Mouse (Mus musculus): Measurements from ENCODE around the gene Tmub2.
"Not testable (repeated sequence)": the region's sequence is repeated elsewhere in the genome, so short reads cannot be mapped to it uniquely, and the experiment has no call there.

Tmub2 gene

GRCm38 (mm10) chr11:102279595-102279994 is 5.1 kb upstream of the Tmub2 start:
- no peak for DNase-seq

GRCm38 (mm10) chr11:102280267-102280666 is 4.5 kb upstream of the Tmub2 start:
- DNase-seq: not testable (repeated sequence)

GRCm38 (mm10) chr11:102283922-102284321 is 809 bp upstream of the Tmub2 start:
- no peak for DNase-seq

GRCm38 (mm10) chr11:102285095-102285834 is 534 bp downstream of the Tmub2 start:
- DNase-seq: no peak

- DNase-seq: no peak
Observed at GRCm38 (mm10) chr11:102287485-102287884, 2.8 kb downstream of the Tmub2 start.

GRCm38 (mm10) chr11:102288027-102288804 is 3.5 kb downstream of the Tmub2 start:
- no peak for DNase-seq

- DNase-seq: no peak
Observed at GRCm38 (mm10) chr11:102288913-102289312, 4.2 kb downstream of the Tmub2 start.

- DNase-seq: no peak
Observed at GRCm38 (mm10) chr11:102289511-102290100, 4.9 kb downstream of the Tmub2 start.

GRCm38 (mm10) chr11:102290141-102290540 is 5.4 kb downstream of the Tmub2 start:
- DNase-seq: no peak

GRCm38 (mm10) chr11:102291051-102291535 is 6.4 kb downstream of the Tmub2 start:
- DNase-seq: no peak

GRCm38 (mm10) chr11:102293971-102294370 is 9.2 kb downstream of the Tmub2 start:
- no peak for DNase-seq

- no peak for DNase-seq
Observed at GRCm38 (mm10) chr11:102294416-102294815, 9.7 kb downstream of the Tmub2 start.

GRCm38 (mm10) chr11:102294887-102295597 is 10.3 kb downstream of the Tmub2 start:
- DNase-seq: peak; percentile 40 to 49

- DNase-seq: peak; percentile 39 to 50
Observed at GRCm38 (mm10) chr11:102295598-102296471, 11.1 kb downstream of the Tmub2 start.

- peak; percentile 99 to 100 for DNase-seq
Observed at GRCm38 (mm10) chr11:102296491-102297472, 12.1 kb downstream of the Tmub2 start, which contains the start of gene Atxn7l3. Gene Atxn7l3 (minus strand): TSS chr11:102296631.

GRCm38 (mm10) chr11:102297577-102298556 is 13.1 kb downstream of the Tmub2 start:
- no peak for DNase-seq

- DNase-seq: peak in 1 of 2 experiments; percentile 53
Observed at GRCm38 (mm10) chr11:102299839-102300238, 15.1 kb downstream of the Tmub2 start.

- DNase-seq: no peak
Observed at GRCm38 (mm10) chr11:102304141-102304540, 19.4 kb downstream of the Tmub2 start.

- no peak for DNase-seq
Observed at GRCm38 (mm10) chr11:102305359-102305758, 20.6 kb downstream of the Tmub2 start.

All from lung, adult 18-20 months (tissue).